Mouse (Mus musculus) cortical plate, adult 2 months (tissue): ENCODE results near the gene Neurl2. TPM values are rescaled to one million over a fixed set of nuclear protein-coding genes. Genes with fewer than 3 reads are reported as not detected.

Source experiments
- H3K27ac ChIP-seq: fragments of 200-500 bp; 2 replicates; pipeline ENCODE4 v1.5.1; 2012; ENCODE audit warnings: low read length, control low read depth, inconsistent platforms; ENCODE audit not compliant: insufficient read depth
- H3K4me1 ChIP-seq: fragments of 200-500 bp; 2 replicates; pipeline ENCODE4 v1.6.1; 2011; ENCODE audit warnings: low read length; ENCODE audit not compliant: control insufficient read depth, insufficient read depth
- H3K4me3 ChIP-seq: fragments of 200-500 bp; 2 replicates; pipeline ENCODE4 v1.5.1; 2011; ENCODE audit warnings: mild to moderate bottlenecking, low read length, control low read depth; ENCODE audit not compliant: insufficient read depth
- CTCF ChIP-seq: fragments of 200-500 bp; IDR thresholded peaks from 2 replicates; pipeline ENCODE4 v1.5.1; 2011; ENCODE audit warnings: mild to moderate bottlenecking, control low read depth, low read length; ENCODE audit not compliant: insufficient read depth; ENCODE audit errors: extremely low read depth
- POLR2A ChIP-seq: fragments of 200-500 bp; IDR thresholded peaks from 2 replicates; pipeline ENCODE4 v1.6.1; 2011; ENCODE audit warnings: mild to moderate bottlenecking, low read length, control low read depth; ENCODE audit not compliant: insufficient read depth; ENCODE audit errors: extremely low read depth
- polyA plus RNA-seq: library from polyadenylated mRNA; depleted of rRNA; stranded (reverse); fragments of >200 nt; gene quantifications from 2 replicates; pipeline ENCODE4 v1.2.3, GENCODE M21; 2012; rRNA removed

Gene Neurl2
- polyA plus RNA-seq, 1 experiment, result 5.0 TPM

DNA sequence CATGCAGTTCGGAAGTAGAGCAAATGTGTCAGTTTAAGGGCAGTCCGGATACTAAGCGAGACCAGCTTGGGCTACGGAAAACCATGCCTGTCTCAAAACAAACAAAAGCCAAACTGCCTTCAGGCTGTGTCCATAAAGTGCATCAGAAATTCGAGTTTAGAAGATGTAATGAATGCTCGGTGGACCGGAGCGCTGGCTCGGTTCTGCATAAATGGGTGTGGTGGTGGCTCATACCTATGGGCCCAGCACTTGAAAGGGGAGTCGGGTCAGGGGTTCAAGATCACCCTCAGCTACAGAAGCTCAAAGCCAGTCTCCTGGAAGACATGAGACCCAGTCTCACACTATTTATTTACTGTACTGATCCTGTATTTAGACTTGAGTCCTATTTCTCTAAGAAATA is 45.5 kb downstream of the Neurl2 start:
- H3K4me1 ChIP-seq, result no peaks in the 10 kb centered on the region
- no peak overlapping the region for H3K27ac ChIP-seq
- peak overlapping the region; percentile 3; the same call in 1 of the 2 replicates for H3K4me3 ChIP-seq
- no peak for TF ChIP-seq CTCF

DNA sequence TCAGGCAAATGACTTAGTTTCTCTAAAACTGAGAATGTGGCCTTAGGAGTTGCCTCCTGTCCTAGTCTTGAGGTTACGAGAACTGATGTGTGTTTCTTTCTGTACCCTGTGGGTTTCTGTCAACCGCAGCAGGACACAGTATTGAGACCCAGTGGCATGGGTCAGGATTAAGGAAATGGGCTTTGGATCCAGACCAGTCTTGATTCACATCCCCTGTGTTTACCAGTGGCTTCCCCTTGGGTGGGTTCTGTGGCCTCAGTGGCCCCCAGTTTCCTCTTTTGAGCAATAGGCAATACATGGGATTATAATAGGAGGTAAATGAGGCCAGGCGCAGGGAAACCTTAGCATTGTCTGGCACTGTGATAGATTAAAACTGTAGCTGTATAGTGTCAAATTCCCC is 46.2 kb downstream of the Neurl2 start:
- Histone ChIP-seq H3K4me3 (peak overlapping the region; percentile 74; the same call in 1 of the 2 replicates), H3K4me1 (no peaks in the 10 kb centered on the region), H3K27ac (0 out of 2 replicates have a peak overlapping the region, but pooled peaks have one; percentile 5)
- no peak for TF ChIP-seq CTCF
- TF ChIP-seq POLR2A, result no peak

DNA sequence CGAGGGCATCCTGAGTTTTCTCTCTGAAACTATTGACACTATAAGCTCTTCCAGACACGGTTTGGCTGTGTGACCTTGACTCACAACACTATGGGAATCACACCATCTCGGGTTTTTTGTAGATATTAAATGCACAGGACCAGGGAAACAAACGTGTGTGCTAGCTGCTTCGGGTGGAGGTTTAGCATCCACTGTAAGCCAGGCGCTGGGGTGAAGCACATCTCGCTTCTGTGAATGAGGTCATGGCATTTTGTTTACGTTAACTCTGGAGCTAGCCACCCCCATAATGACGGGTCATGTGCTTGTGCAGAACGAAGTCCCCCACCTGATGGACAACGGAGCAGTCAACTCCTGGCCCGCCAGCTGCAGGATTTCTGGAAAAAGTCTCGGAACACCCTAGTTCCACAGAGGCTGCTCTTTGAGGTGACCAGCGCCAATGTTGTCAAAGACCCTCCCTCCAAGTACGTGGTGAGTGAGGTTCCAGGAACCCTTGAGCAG is 46.8 kb downstream of the Neurl2 start:
- no peak for TF ChIP-seq POLR2A
- TF ChIP-seq CTCF, result no peak
- H3K4me1 ChIP-seq, result no peaks in the 10 kb centered on the region
- peak overlapping the region; percentile 74 for H3K4me3 ChIP-seq
- H3K27ac ChIP-seq, result peak overlapping the region; percentile 95

DNA sequence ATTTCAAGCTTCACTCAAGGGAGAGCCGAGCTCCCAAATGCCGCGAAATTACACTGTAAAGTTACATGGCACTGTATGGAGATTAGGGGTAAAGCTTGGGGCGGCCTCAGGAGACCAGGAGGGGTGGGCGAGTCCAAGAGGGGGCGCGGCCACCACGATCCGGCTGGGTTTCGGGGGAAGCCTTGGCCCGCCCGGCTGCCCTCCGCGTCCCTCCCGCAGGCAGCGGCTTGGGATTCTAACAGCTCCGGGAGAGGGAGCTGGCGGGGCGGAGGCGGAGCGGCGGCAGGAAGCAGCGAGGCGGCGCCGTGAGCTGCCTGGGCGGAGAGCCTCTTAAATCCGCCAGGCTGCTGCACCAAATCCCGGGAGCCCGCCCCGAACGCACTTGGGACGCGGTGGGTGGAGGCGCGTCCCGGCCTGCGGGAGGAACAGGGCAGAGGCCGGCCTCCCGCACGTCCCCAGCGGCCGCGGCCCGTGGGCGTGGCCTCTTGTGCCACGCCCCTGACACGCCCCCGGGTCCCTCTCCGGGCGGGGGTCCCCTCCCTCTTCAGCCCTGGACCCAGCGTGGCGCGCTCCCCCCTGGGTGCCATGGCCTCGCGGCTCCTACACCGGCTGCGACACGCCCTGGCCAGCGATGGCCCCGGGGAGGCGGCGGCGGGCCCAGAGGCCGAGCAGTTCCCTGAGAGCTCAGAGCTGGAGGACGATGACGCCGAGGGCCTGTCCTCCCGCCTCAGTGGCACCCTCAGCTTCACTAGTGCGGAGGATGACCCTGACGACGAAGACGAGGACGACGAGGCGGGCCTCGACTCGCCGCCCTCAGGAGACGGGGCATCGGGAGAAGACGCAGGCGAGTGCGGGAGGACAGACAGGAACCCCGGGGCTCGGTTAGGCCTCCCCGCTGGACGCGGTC is 47.5 kb downstream of the Neurl2 start, which contains the start of gene Snx21:
Snx21 (plus strand) TSS at position 343 of the 907 bp plus-strand sequence.
- no peaks in the 10 kb centered on the region for H3K4me1 ChIP-seq
- H3K4me3 ChIP-seq, result peak within 1 kb of the TSS; percentile 74
- H3K27ac ChIP-seq, result peak within 1 kb of the TSS; percentile 95
- no peak for TF ChIP-seq CTCF
- TF ChIP-seq POLR2A, result peak; percentile 59; the same call in 1 of the 2 replicates

DNA sequence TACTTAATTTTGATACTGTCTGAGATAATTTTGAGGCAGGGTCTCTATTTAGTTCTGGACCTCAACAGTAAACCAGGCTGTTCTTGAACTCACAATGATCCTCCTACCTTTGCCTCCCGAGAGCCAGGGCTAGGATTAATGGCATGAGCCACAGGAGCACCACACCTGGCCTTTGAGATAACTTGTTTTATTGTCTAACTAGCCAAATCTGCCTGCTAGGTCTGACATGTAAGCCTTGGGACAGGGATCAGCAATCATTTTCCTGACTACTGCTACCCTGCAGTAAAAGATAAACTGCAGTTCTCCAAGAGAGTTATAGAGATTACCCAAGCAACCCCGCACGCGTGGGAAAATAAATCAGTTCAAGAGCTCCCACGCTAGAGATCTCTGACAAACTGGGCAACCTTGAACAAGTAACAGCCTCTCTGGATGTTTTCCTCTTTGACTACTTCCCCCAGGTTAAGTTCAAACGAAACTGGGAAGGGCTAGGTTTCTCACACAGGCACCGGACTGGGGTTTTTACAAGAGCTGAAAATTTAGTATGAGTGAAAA is 48.3 kb downstream of the Neurl2 start:
- Histone ChIP-seq H3K4me1 (no peaks in the 10 kb centered on the region), H3K27ac (peak overlapping the region; percentile 95), H3K4me3 (peak overlapping the region; percentile 74)
- TF ChIP-seq CTCF (no peak), POLR2A (no peak)

DNA sequence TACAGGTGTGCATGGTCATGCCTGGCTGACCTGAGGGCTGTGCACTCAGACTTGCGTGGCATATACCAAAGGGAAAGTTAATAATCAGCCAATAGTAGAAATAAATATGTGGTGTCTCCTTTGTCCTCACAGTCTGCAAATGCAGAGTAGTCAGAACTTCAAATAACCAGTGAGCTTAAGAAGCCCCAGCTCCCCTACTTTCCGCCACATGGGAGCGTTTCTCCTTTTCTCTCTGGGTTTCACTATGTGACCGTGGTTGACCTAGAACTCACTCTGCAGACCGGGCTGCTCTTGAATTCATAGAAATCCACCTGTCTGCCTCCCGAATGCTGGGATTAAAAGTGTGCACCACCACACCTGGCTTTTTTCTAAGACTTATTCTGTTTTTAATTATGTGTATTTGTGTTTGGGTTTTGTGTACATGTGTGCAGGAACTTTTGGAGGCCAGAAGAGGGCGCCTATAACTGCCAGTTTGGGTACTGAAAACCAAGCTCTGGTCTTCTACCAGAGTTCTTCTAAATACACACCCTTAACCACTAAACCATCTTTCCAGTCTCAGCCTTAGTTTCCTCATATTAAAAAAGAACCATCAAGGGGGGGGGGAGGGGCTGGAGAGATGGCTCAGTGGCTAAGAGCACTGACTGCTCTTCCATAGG is 49.2 kb downstream of the Neurl2 start:
- Histone ChIP-seq H3K27ac (no peak overlapping the region), H3K4me1 (no peaks in the 10 kb centered on the region), H3K4me3 (no peak overlapping the region)
- no peak for TF ChIP-seq CTCF
- TF ChIP-seq POLR2A, result no peak

DNA sequence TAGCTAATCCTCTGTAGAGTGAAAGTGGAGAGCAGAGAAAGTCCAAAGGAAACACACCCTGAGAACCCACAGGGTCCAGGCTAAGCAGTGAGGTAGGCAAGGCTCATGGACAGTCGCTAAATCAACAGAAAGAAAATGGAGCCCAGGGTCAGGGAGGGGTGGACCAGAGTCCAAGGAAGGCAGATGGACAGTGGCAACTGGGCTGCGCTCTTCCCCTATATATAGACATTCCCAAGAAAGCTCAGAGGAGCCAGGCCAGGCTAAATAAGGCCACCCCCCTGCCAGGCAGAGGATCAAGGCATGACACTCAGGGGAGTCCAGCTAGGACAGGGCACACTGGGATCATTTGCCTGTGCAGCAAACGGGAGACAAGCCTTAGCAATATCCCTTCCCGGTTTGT is 51.4 kb downstream of the Neurl2 start:
- Histone ChIP-seq H3K4me1 (no peaks in the 10 kb centered on the region), H3K27ac (no peak overlapping the region), H3K4me3 (no peak overlapping the region)
- no peak for TF ChIP-seq CTCF
- no peak for TF ChIP-seq POLR2A

Other genes starting within 250 kb of the Neurl2 start
- gene Wfdc6a, start 248.0 kb downstream of the Neurl2 start, polyA plus RNA-seq, result not detected in 2 replicates
- not detected in 2 replicates for gene Eppin, start 239.9 kb downstream of the Neurl2 start, polyA plus RNA-seq
- not detected in 2 replicates for gene Wfdc6b, start 219.9 kb downstream of the Neurl2 start, polyA plus RNA-seq
- gene Wfdc8, start 219.8 kb downstream of the Neurl2 start, polyA plus RNA-seq, result not detected in 2 replicates
- not detected in 2 replicates for gene Wfdc16, start 194.7 kb downstream of the Neurl2 start, polyA plus RNA-seq
- gene Wfdc10, start 177.4 kb downstream of the Neurl2 start, polyA plus RNA-seq, result not detected in 2 replicates
- not detected in 2 replicates for gene Wfdc9, start 176.9 kb downstream of the Neurl2 start, polyA plus RNA-seq
- gene Wfdc11, start 159.4 kb downstream of the Neurl2 start, polyA plus RNA-seq, result not detected in 2 replicates
- not detected in 2 replicates for gene Wfdc13, start 148.3 kb downstream of the Neurl2 start, polyA plus RNA-seq
- gene Spint4, start 135.0 kb downstream of the Neurl2 start, polyA plus RNA-seq, result not detected in 2 replicates
- gene Spint5, start 118.2 kb downstream of the Neurl2 start, polyA plus RNA-seq, result not detected in 2 replicates
- 2.4 and 2.6 TPM in 2 replicates for gene Wfdc3, start 87.5 kb downstream of the Neurl2 start, polyA plus RNA-seq
- 35.5 and 36.4 TPM in 2 replicates for gene Dnttip1, start 87.5 kb downstream of the Neurl2 start, polyA plus RNA-seq
- gene Ube2c, start 63.6 kb downstream of the Neurl2 start, polyA plus RNA-seq, result 1.4 and 3.0 TPM in 2 replicates
- gene Tnnc2, start 53.5 kb downstream of the Neurl2 start, polyA plus RNA-seq, result 1.3 and 1.6 TPM in 2 replicates
- 55.7 and 64.2 TPM in 2 replicates for gene Snx21, start 47.6 kb downstream of the Neurl2 start, polyA plus RNA-seq
- gene Acot8, start 28.6 kb downstream of the Neurl2 start, polyA plus RNA-seq, result 29.8 and 30.3 TPM in 2 replicates
- 7.2 and 7.6 TPM in 2 replicates for gene Zswim3, start 28.4 kb downstream of the Neurl2 start, polyA plus RNA-seq
- gene Zswim1, start 10.8 kb downstream of the Neurl2 start, polyA plus RNA-seq, result 17.0 and 17.3 TPM in 2 replicates
- 0.23 and 0.66 TPM in 2 replicates for gene Spata25, start 4.9 kb downstream of the Neurl2 start, polyA plus RNA-seq
- 200 and 204 TPM in 2 replicates for gene Ctsa, start 583 bp downstream of the Neurl2 start, polyA plus RNA-seq
- 172 and 186 TPM in 2 replicates for gene Pltp, start 24.3 kb upstream of the Neurl2 start, polyA plus RNA-seq
- 39.1 and 41.7 TPM in 2 replicates for gene Pcif1, start 45.8 kb upstream of the Neurl2 start, polyA plus RNA-seq
- 29.1 and 30.2 TPM in 2 replicates for gene Zfp335, start 78.3 kb upstream of the Neurl2 start, polyA plus RNA-seq
- gene Mmp9, start 107.3 kb upstream of the Neurl2 start, polyA plus RNA-seq, result 1.1 and 1.5 TPM in 2 replicates
- 396 and 421 TPM in 2 replicates for gene Slc12a5, start 127.3 kb upstream of the Neurl2 start, polyA plus RNA-seq
- gene Ncoa5, start 201.4 kb upstream of the Neurl2 start, polyA plus RNA-seq, result 48.0 and 53.1 TPM in 2 replicates
- 2.0 TPM in 2 replicates for gene Cd40, start 222.2 kb upstream of the Neurl2 start, polyA plus RNA-seq